Mouse (Mus musculus): ENCODE data around the gene Per2.
A peak's percentile ranks its signal among the peaks of the same experiment; 100 is the strongest.

The Per2 gene

GRCm38 (mm10) chr1:91458223-91458861 is 782 bp downstream of the Per2 start:
- DNase-seq = peak; percentile 51

GRCm38 (mm10) chr1:91457698-91458097 is 1.4 kb downstream of the Per2 start:
- DNase-seq = no peak

- no peak for DNase-seq
These were observed 2.0 kb downstream of the Per2 start for GRCm38 (mm10) chr1:91457116-91457515.

GRCm38 (mm10) chr1:91456301-91456801 is 2.8 kb downstream of the Per2 start:
- peak; percentile 78 for DNase-seq

GRCm38 (mm10) chr1:91455661-91456161 is 3.4 kb downstream of the Per2 start:
- peak; percentile 87 for DNase-seq

- DNase-seq = no peak
These were observed 4.2 kb downstream of the Per2 start for GRCm38 (mm10) chr1:91454927-91455326.

GRCm38 (mm10) chr1:91454366-91454765 is 4.8 kb downstream of the Per2 start:
- DNase-seq = peak; percentile 54

GRCm38 (mm10) chr1:91453932-91454331 is 5.2 kb downstream of the Per2 start:
- no peak for DNase-seq

GRCm38 (mm10) chr1:91451547-91452084 is 7.5 kb downstream of the Per2 start:
- DNase-seq = peak; percentile 50

- no peak for DNase-seq
These were observed 8.3 kb downstream of the Per2 start for GRCm38 (mm10) chr1:91450851-91451250.

GRCm38 (mm10) chr1:91448688-91449087 is 10.4 kb downstream of the Per2 start:
- no peak for DNase-seq

GRCm38 (mm10) chr1:91446511-91446910 is 12.6 kb downstream of the Per2 start:
- no peak for DNase-seq

GRCm38 (mm10) chr1:91446060-91446459 is 13.1 kb downstream of the Per2 start:
- DNase-seq = peak; percentile 93

- DNase-seq = no peak
These were observed 14.0 kb downstream of the Per2 start for GRCm38 (mm10) chr1:91444841-91445830.

GRCm38 (mm10) chr1:91442350-91442990 is 16.7 kb downstream of the Per2 start:
- DNase-seq = peak; percentile 74

GRCm38 (mm10) chr1:91441855-91442254 is 17.3 kb downstream of the Per2 start:
- no peak for DNase-seq

- no peak for DNase-seq
These were observed 19.3 kb downstream of the Per2 start for GRCm38 (mm10) chr1:91439776-91440175.

GRCm38 (mm10) chr1:91437573-91437972 is 21.6 kb downstream of the Per2 start:
- no peak for DNase-seq

GRCm38 (mm10) chr1:91437083-91437400 is 22.1 kb downstream of the Per2 start:
- DNase-seq = no peak

GRCm38 (mm10) chr1:91436380-91437082 is 22.6 kb downstream of the Per2 start:
- DNase-seq = peak; percentile 93

- DNase-seq = no peak
These were observed 23.5 kb downstream of the Per2 start for GRCm38 (mm10) chr1:91435606-91436130.

- no peak for DNase-seq
These were observed 24.2 kb downstream of the Per2 start for GRCm38 (mm10) chr1:91434905-91435304.

All from kidney, postnatal 14 days (tissue).